Mouse (Mus musculus): ENCODE data around the gene Arl15. TPM values are rescaled to one million over a fixed set of nuclear protein-coding genes. Genes with fewer than 3 reads are reported as not detected.

Gene Arl15
- polyA plus RNA-seq, 1 experiment from 2014 or later, result 16.3 TPM

GRCm38 (mm10) chr13:113903255-113903654 is 109.0 kb downstream of the Arl15 start:
- 91% methylated on average over 6 of the region's 6 CpGs for WGBS

GRCm38 (mm10) chr13:113911986-113912519 is 117.7 kb downstream of the Arl15 start:
- no peak overlapping the region for H3K27ac ChIP-seq (replicated peaks)
- H3K9me3 ChIP-seq (replicated peaks), result no peaks in the 10 kb centered on the region
- WGBS, result 38% methylated on average over 11 of the region's 11 CpGs
- H3K27me3 ChIP-seq (replicated peaks), result no peaks in the 10 kb centered on the region
- H3K4me1 ChIP-seq, result peaks cover 14% of the 10 kb centered on the region
- H3K36me3 ChIP-seq, result no peaks in the 10 kb centered on the region
- H3K4me3 ChIP-seq (replicated peaks), result no peak overlapping the region
- no peak overlapping the region for H3K9ac ChIP-seq (replicated peaks)
- peak; percentile 61; the same call in 1 of the 2 replicates for ATAC-seq (ENCODE audit: low FRiP score)
- peak overlapping the region; percentile 20; the same call in 1 of the 2 replicates for H3K4me2 ChIP-seq

More at GRCm38 (mm10) chr13:113903255-113903654, 109.0 kb downstream of the Arl15 start:
- Histone ChIP-seq H3K4me2 (no peak overlapping the region), H3K27me3 (replicated peaks) (no peaks in the 10 kb centered on the region), H3K36me3 (no peaks in the 10 kb centered on the region), H3K4me1 (peaks cover 5% of the 10 kb centered on the region; the same call in 1 of the 2 replicates), H3K9ac (replicated peaks) (no peak overlapping the region), H3K27ac (replicated peaks) (no peak overlapping the region), H3K4me3 (replicated peaks) (no peak overlapping the region), H3K9me3 (replicated peaks) (no peaks in the 10 kb centered on the region)
- ATAC-seq (ENCODE audit: low FRiP score), result no peak

GRCm38 (mm10) chr13:113914551-113914971 is 120.3 kb downstream of the Arl15 start:
- no peaks in the 10 kb centered on the region for H3K36me3 ChIP-seq
- H3K27me3 ChIP-seq (replicated peaks), result no peaks in the 10 kb centered on the region
- H3K4me2 ChIP-seq, result no peak overlapping the region
- H3K4me1 ChIP-seq, result peaks cover 27% of the 10 kb centered on the region
- ATAC-seq (ENCODE audit: low FRiP score), result no peak
- H3K27ac ChIP-seq (replicated peaks), result no peak overlapping the region
- H3K9me3 ChIP-seq (replicated peaks), result no peaks in the 10 kb centered on the region
- H3K9ac ChIP-seq (replicated peaks), result no peak overlapping the region
- H3K4me3 ChIP-seq (replicated peaks), result no peak overlapping the region
- 10% methylated on average over 9 of the region's 9 CpGs for WGBS

GRCm38 (mm10) chr13:113915700-113916099 is 121.4 kb downstream of the Arl15 start:
- Histone ChIP-seq H3K9me3 (replicated peaks) (no peaks in the 10 kb centered on the region), H3K27ac (replicated peaks) (no peak overlapping the region), H3K27me3 (replicated peaks) (no peaks in the 10 kb centered on the region; the same call in 1 of the 2 replicates), H3K36me3 (no peaks in the 10 kb centered on the region), H3K4me3 (replicated peaks) (no peak overlapping the region), H3K4me1 (peaks cover 27% of the 10 kb centered on the region), H3K9ac (replicated peaks) (no peak overlapping the region), H3K4me2 (no peak overlapping the region)
- no peak for ATAC-seq (ENCODE audit: low FRiP score)
- 87% methylated on average over 14 of the region's 14 CpGs for WGBS

- no peaks in the 10 kb centered on the region for H3K36me3 ChIP-seq
- peaks cover 27% of the 10 kb centered on the region for H3K4me1 ChIP-seq
- H3K27me3 ChIP-seq (replicated peaks), result no peaks in the 10 kb centered on the region; the same call in 1 of the 2 replicates
- H3K9me3 ChIP-seq (replicated peaks), result no peaks in the 10 kb centered on the region
- H3K4me3 ChIP-seq (replicated peaks), result no peak overlapping the region
- no peak for ATAC-seq (ENCODE audit: low FRiP score)
- no peak overlapping the region for H3K9ac ChIP-seq (replicated peaks)
- H3K4me2 ChIP-seq, result no peak overlapping the region
- no peak overlapping the region for H3K27ac ChIP-seq (replicated peaks)
- 52% methylated on average over 5 of the region's 5 CpGs for WGBS
These were observed 122.5 kb downstream of the Arl15 start for GRCm38 (mm10) chr13:113916761-113917160.

DNA sequence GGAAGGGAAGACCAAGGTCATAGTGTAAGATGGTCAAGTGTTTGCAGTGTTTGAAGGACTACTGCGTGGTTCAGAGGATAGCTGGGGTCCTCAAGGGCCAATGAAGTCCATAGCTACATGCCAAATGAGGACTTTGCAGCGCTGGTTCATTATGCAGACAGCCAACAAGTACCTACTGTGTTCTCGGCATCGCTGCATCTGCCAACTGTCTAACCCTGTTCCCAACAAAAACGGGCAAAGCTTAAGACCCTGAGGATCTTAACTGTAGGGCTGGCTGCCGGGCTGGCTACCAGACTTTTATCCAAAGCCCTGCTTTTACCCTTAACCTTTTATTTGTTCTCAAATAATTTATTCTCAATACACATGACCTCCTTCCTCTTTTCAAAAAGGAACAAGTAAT is 123.1 kb downstream of the Arl15 start:
- ATAC-seq (ENCODE audit: low FRiP score), result peak; percentile 33; the same call in 1 of the 2 replicates
- Histone ChIP-seq H3K4me2 (peak overlapping the region; percentile 49), H3K27ac (replicated peaks) (no peak overlapping the region), H3K9me3 (replicated peaks) (no peaks in the 10 kb centered on the region), H3K36me3 (no peaks in the 10 kb centered on the region), H3K27me3 (replicated peaks) (no peaks in the 10 kb centered on the region; the same call in 1 of the 2 replicates), H3K9ac (replicated peaks) (no peak overlapping the region), H3K4me1 (peaks cover 23% of the 10 kb centered on the region), H3K4me3 (replicated peaks) (no peak overlapping the region)
- 26% methylated on average over 6 of the region's 6 CpGs for WGBS

DNA sequence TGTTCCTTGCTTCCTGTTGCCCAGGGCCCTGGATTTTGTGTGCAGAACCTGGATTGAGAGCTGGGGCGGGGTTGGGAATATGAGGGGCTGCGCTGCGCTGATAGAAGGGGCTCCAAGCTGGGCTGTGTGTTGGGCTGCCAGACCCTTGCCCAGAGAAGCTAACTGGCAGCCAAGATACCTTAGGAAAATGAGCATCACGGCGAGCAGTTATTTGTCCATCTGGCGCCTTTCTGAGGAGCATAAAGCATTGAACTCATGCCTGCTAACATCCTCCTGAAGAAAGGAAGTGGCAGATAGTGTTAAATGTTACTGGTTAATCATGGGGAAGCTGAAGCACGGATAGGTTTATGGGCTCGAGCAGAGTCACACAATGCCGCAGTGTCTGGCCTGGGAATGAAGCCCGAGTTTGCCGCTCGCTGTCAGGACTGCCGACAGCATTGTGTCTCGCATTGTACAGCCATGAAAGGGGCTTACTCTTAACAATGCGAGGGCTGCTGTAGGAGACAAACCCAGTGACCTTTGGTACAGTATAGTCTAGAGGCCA is 123.6 kb downstream of the Arl15 start:
- H3K27ac ChIP-seq (replicated peaks), result peak overlapping the region; percentile 45; the same call in 1 of the 2 replicates
- 11% methylated on average over 15 of the region's 15 CpGs for WGBS
- peak overlapping the region; percentile 49 for H3K4me2 ChIP-seq
- peaks cover 23% of the 10 kb centered on the region for H3K4me1 ChIP-seq
- H3K36me3 ChIP-seq, result peaks cover 1% of the 10 kb centered on the region; the same call in 1 of the 2 replicates
- no peak overlapping the region for H3K9ac ChIP-seq (replicated peaks)
- ATAC-seq (ENCODE audit: low FRiP score), result peak; percentile 86
- H3K9me3 ChIP-seq (replicated peaks), result no peaks in the 10 kb centered on the region
- H3K27me3 ChIP-seq (replicated peaks), result no peaks in the 10 kb centered on the region; the same call in 1 of the 2 replicates
- peak overlapping the region; percentile 12 for H3K4me3 ChIP-seq (replicated peaks)

DNA sequence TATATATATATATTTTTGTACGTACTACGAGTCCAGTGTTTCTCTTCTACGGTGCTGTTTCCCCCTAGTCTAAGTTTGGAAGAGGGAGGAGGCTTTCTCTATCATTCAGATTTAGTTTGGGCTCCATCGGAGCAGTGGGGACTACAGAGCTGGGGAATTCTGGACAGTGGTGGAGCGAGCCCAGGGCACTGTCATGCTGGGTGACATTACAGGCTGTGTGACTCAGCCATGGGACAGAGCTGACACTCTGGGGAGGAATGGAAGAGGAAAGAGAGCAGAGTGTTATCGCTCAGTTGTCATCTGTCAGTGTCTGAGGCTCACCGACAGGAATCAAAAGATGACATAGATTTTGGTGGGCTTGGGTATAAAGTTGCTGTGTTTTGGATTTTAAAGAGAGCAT is 124.4 kb downstream of the Arl15 start:
- Histone ChIP-seq H3K27me3 (replicated peaks) (no peaks in the 10 kb centered on the region; the same call in 1 of the 2 replicates), H3K4me1 (peaks cover 23% of the 10 kb centered on the region), H3K4me2 (peak overlapping the region; percentile 49), H3K4me3 (replicated peaks) (no peak overlapping the region), H3K36me3 (peaks cover 3% of the 10 kb centered on the region; the same call in 1 of the 2 replicates), H3K9me3 (replicated peaks) (no peaks in the 10 kb centered on the region), H3K27ac (replicated peaks) (no peak overlapping the region), H3K9ac (replicated peaks) (no peak overlapping the region)
- 43% methylated on average over 7 of the region's 7 CpGs for WGBS
- ATAC-seq (ENCODE audit: low FRiP score), result no peak

DNA sequence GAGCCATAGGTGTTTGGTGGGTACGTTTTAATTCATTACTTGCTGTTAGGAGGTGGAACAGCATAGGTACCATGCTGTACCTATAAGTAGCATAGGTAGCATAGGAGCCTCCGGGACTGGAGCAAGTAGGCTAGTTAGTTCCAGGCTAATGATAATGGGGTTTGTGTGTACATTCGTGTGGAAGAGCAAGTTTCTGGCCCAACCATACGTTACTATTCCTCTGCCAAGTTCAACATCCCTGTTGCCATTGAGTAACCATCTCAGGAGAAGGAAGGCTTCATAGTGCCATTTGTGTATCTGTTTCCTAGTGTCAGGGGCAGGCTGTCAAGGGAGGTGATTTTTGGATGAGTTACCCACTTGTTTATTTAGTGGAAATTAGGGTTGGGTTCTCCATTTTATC is 141.4 kb downstream of the Arl15 start:
- H3K9ac ChIP-seq (replicated peaks), result no peak overlapping the region
- H3K4me2 ChIP-seq, result no peak overlapping the region
- 94% methylated on average over 4 of the region's 4 CpGs for WGBS
- H3K4me1 ChIP-seq, result no peaks in the 10 kb centered on the region; the same call in 1 of the 2 replicates
- H3K27me3 ChIP-seq (replicated peaks), result no peaks in the 10 kb centered on the region; the same call in 1 of the 2 replicates
- H3K27ac ChIP-seq (replicated peaks), result no peak overlapping the region
- H3K9me3 ChIP-seq (replicated peaks), result no peaks in the 10 kb centered on the region
- no peak overlapping the region for H3K4me3 ChIP-seq (replicated peaks)
- H3K36me3 ChIP-seq, result no peaks in the 10 kb centered on the region
- no peak for ATAC-seq (ENCODE audit: low FRiP score)

DNA sequence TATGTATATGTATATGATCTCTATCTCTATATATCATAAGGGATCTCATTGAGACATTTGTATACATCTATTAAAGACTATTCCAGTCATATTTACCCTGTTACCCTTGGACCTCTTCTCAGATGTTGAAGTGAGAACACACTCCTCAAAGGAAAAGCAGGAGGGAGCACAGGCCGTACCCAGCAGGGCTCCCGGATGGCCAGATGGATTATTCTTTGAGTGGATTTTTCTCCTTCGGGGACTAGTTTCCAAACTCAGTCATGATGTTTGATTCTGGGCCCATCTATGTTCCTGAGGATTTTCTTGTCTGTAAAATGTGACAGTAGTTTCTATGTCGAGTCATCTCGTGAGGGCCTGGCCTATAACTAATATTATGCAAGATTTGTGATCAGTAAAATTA is 142.9 kb downstream of the Arl15 start:
- WGBS, result 95% methylated on average over 5 of the region's 5 CpGs
- Histone ChIP-seq H3K9me3 (replicated peaks) (no peaks in the 10 kb centered on the region), H3K9ac (replicated peaks) (no peak overlapping the region), H3K36me3 (no peaks in the 10 kb centered on the region), H3K4me1 (no peaks in the 10 kb centered on the region), H3K27me3 (replicated peaks) (no peaks in the 10 kb centered on the region), H3K4me2 (no peak overlapping the region), H3K27ac (replicated peaks) (no peak overlapping the region), H3K4me3 (replicated peaks) (no peak overlapping the region)
- ATAC-seq (ENCODE audit: low FRiP score), result no peak

GRCm38 (mm10) chr13:113938561-113938960 is 144.3 kb downstream of the Arl15 start:
- no peak for ATAC-seq (ENCODE audit: low FRiP score)
- Histone ChIP-seq H3K9ac (replicated peaks) (no peak overlapping the region), H3K27ac (replicated peaks) (no peak overlapping the region), H3K4me2 (no peak overlapping the region), H3K4me1 (no peaks in the 10 kb centered on the region), H3K9me3 (replicated peaks) (no peaks in the 10 kb centered on the region), H3K36me3 (no peaks in the 10 kb centered on the region), H3K4me3 (replicated peaks) (no peak overlapping the region), H3K27me3 (replicated peaks) (no peaks in the 10 kb centered on the region)
- 90% methylated on average over 9 of the region's 9 CpGs for WGBS

GRCm38 (mm10) chr13:113939097-113939496 is 144.8 kb downstream of the Arl15 start:
- Histone ChIP-seq H3K9me3 (replicated peaks) (no peaks in the 10 kb centered on the region), H3K36me3 (no peaks in the 10 kb centered on the region), H3K4me1 (no peaks in the 10 kb centered on the region), H3K4me2 (no peak overlapping the region), H3K27me3 (replicated peaks) (no peaks in the 10 kb centered on the region), H3K9ac (replicated peaks) (no peak overlapping the region), H3K27ac (replicated peaks) (no peak overlapping the region), H3K4me3 (replicated peaks) (no peak overlapping the region)
- 92% methylated on average over 10 of the region's 10 CpGs for WGBS
- ATAC-seq (ENCODE audit: low FRiP score), result no peak

All from neural tube, embryonic 15.5 days (tissue).